Mouse (Mus musculus) midbrain, embryonic 16.5 days (tissue): ENCODE data around the gene Pphln1. TPM values are rescaled to one million over a fixed set of nuclear protein-coding genes. Genes with fewer than 3 reads are reported as not detected.

ENCODE experiments used
- ATAC-seq: fragments of 200-750 bp; cut with Nextera tagmentation; 2 replicates; pipeline ENCODE4 v1.8.0; 2017; ENCODE audit warnings: moderate TSS enrichment
- H3K27ac ChIP-seq: fragments of 300-500 bp; sonication (generic); 2 replicates; pipeline ENCODE4 v1.5.1; 2014; ENCODE audit warnings: mild to moderate bottlenecking, low read length, mixed read lengths
- H3K27me3 ChIP-seq: fragments of 300-500 bp; sonication (generic); 2 replicates; pipeline ENCODE4 v1.6.1; 2014; ENCODE audit warnings: low read depth, low read length, mixed read lengths; ENCODE audit not compliant: control insufficient read depth, insufficient read depth
- H3K36me3 ChIP-seq: fragments of 300-500 bp; sonication (generic); 2 replicates; pipeline ENCODE4 v1.6.1; 2014; ENCODE audit warnings: mild to moderate bottlenecking, low read length, moderate library complexity, mixed read lengths; ENCODE audit not compliant: control insufficient read depth, insufficient read depth
- H3K4me1 ChIP-seq: fragments of 300-500 bp; sonication (generic); 2 replicates; pipeline ENCODE4 v1.6.1; 2014; ENCODE audit warnings: mild to moderate bottlenecking, low read length, mixed read lengths; ENCODE audit not compliant: control insufficient read depth, insufficient read depth
- H3K4me2 ChIP-seq: fragments of 300-500 bp; sonication (generic); 2 replicates; pipeline ENCODE4 v1.6.1; 2014; ENCODE audit warnings: mild to moderate bottlenecking, low read length, mixed read lengths
- H3K4me3 ChIP-seq: fragments of 300-500 bp; sonication (generic); 2 replicates; pipeline ENCODE4 v1.5.1; 2014; ENCODE audit warnings: low read depth, mild to moderate bottlenecking, low read length, moderate library complexity, mixed read lengths
- H3K9ac ChIP-seq: fragments of 300-500 bp; sonication (generic); 2 replicates; pipeline ENCODE4 v1.6.1; 2014; ENCODE audit warnings: low read depth, low read length, mixed read lengths
- H3K9me3 ChIP-seq: fragments of 300-500 bp; sonication (generic); replicated peaks from 2 replicates; pipeline ENCODE4 v1.6.1; 2014; ENCODE audit warnings: mild to moderate bottlenecking, low read length, mixed read lengths; ENCODE audit not compliant: control insufficient read depth, poor library complexity, severe bottlenecking
- WGBS: fragments of 180-500 bp; shearing (Covaris S2); extraction: QIAGEN DNeasy Blood & Tissue Kit; methylation state at CpG from one replicate; pipeline ENCODE4 v1.1.7; 2014; 5-methylcytosine and 5-hydroxymethylcytosine counted together
- polyA plus RNA-seq: library from polyadenylated mRNA; unstranded; fragments of >200 nt; fragmentation: Nextera tagmentation; extraction: Ambion mirVana; gene quantifications from 2 replicates; pipeline ENCODE4 v1.2.1, GENCODE M21; 2015

The Pphln1 gene
- polyA plus RNA-seq, 1 experiment from 2014 or later, result 37.2 TPM

DNA sequence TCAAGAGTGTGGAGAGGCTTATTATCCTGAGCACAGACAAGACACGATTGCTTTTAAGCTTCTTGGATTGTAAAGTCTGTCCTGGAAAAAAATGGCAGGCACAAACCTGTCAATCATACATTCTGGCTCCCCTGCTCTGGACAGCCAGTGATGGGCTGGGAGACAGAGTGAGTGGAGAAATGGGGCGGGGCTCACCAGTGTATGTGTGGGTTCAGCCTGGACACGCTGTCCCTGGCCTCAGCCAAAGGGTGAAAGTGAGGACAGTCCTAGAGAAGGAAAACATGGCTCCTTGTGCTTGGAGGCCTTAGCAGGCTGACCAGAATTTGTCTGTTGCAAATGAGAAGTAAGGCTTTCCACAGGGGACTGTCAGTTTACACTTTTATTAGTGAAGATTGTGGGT, 50.7 kb downstream of the Pphln1 start:
- no peaks in the 10 kb centered on the region for H3K4me1 ChIP-seq
- H3K9ac ChIP-seq, result no peak overlapping the region
- no peaks in the 10 kb centered on the region for H3K9me3 ChIP-seq
- H3K36me3 ChIP-seq, result no peaks in the 10 kb centered on the region
- H3K4me3 ChIP-seq, result no peak overlapping the region
- ATAC-seq, result no peak
- H3K27ac ChIP-seq, result no peak overlapping the region
- no peak overlapping the region for H3K4me2 ChIP-seq
- 91% methylated on average over 3 of the region's 3 CpGs for WGBS
- no peaks in the 10 kb centered on the region for H3K27me3 ChIP-seq

DNA sequence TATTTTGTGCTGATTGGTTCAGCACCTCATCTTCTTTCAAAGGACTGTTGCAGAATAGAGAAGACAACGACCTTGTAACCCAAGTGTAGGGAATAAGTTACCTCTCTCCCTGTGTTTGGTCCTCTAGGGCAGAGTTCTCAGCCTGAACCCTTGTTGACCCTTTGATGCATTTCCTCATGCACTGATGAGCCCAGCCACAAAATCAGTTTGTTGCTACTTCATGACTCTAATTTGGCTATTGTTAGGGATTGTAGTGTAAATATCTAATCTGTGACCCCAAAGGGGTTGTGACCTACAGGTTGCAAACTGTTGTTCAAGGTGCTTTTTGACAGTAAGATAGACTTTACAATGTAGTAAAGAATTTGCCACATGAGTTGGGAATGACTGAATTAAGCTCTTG, 55.1 kb downstream of the Pphln1 start:
- Histone ChIP-seq H3K4me1 (no peaks in the 10 kb centered on the region), H3K27ac (no peak overlapping the region), H3K4me3 (no peak overlapping the region), H3K36me3 (no peaks in the 10 kb centered on the region), H3K9me3 (no peaks in the 10 kb centered on the region), H3K4me2 (no peak overlapping the region), H3K9ac (no peak overlapping the region), H3K27me3 (no peaks in the 10 kb centered on the region)
- ATAC-seq, result no peak
- 91% methylated on average over 1 of the region's 1 CpGs for WGBS

DNA sequence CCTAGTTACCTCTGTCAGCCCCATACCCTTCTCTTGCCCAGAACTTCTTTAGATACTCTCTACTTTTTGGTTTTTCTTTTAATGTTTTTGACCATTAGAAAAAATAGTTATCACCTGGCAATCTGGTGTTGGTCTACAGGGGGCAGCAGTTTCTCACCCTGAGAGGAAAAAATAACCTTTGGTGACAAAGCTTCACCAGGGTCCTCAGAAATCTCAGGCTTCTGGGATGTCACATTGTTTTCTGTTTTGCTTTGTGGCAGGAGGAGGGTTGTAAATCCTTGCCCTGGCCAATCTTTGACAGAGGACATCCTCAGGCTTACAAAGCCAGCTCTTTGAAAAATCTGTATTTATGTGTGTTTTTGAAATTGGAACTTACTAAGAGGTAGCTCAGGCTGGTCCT, 57.9 kb downstream of the Pphln1 start:
- no peak for ATAC-seq
- no peaks in the 10 kb centered on the region for H3K4me1 ChIP-seq
- no peaks in the 10 kb centered on the region for H3K27me3 ChIP-seq
- no peak overlapping the region for H3K9ac ChIP-seq
- H3K4me3 ChIP-seq, result no peak overlapping the region
- no peak overlapping the region for H3K4me2 ChIP-seq
- H3K9me3 ChIP-seq, result no peaks in the 10 kb centered on the region; the same call in 1 of the 2 replicates
- no peak overlapping the region for H3K27ac ChIP-seq
- no peaks in the 10 kb centered on the region for H3K36me3 ChIP-seq

DNA sequence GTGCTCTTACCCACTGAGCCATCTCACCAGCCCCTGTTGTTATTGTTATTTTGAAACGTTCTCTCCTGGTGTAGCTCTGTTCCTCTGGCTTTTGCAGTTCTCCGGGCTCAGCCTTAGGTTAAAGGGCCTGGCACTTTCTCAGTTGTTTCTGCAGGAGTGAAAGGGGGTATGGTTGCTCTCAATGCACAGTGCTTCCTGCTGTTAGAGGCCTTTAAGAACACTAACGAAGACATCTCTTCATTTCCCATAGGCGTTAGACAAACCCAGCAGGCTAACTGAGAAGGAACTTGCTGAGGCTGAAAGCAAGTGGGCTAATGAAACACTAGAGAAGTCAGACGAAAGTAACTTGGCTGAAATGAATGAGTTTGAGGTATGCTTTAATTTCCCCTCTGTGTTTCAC, 61.3 kb downstream of the Pphln1 start:
- Histone ChIP-seq H3K4me1 (no peaks in the 10 kb centered on the region), H3K4me2 (no peak overlapping the region), H3K27me3 (no peaks in the 10 kb centered on the region), H3K4me3 (no peak overlapping the region), H3K27ac (no peak overlapping the region), H3K9me3 (no peaks in the 10 kb centered on the region; the same call in 1 of the 2 replicates), H3K9ac (no peak overlapping the region), H3K36me3 (no peaks in the 10 kb centered on the region)
- no peak for ATAC-seq
- WGBS, result 57% methylated on average over 5 of the region's 5 CpGs

DNA sequence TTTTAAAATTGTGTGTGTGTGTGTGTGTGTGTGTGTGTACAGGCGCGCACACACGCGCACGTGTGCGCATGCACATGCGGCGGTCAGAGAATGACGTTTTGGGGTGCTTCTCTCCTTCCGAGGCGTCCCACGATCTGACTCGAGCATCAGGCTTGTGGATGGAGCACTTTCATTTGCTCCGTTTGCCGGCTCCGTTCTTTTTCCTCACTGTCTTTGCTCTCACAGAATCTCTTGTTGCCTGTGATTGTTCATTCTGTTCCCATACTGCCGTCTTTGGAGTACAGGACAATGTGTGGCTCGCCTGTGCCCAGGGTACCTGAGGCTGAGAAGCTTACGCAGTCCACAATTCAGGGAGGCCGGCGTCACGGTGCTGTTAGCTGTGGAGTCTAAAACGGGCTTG, 62.9 kb downstream of the Pphln1 start:
- 93% methylated on average over 23 of the region's 23 CpGs for WGBS
- Histone ChIP-seq H3K4me3 (no peak overlapping the region), H3K9me3 (no peaks in the 10 kb centered on the region; the same call in 1 of the 2 replicates), H3K27ac (no peak overlapping the region), H3K9ac (no peak overlapping the region), H3K4me2 (no peak overlapping the region), H3K27me3 (no peaks in the 10 kb centered on the region), H3K4me1 (no peaks in the 10 kb centered on the region), H3K36me3 (peaks cover 4% of the 10 kb centered on the region)
- ATAC-seq, result no peak

DNA sequence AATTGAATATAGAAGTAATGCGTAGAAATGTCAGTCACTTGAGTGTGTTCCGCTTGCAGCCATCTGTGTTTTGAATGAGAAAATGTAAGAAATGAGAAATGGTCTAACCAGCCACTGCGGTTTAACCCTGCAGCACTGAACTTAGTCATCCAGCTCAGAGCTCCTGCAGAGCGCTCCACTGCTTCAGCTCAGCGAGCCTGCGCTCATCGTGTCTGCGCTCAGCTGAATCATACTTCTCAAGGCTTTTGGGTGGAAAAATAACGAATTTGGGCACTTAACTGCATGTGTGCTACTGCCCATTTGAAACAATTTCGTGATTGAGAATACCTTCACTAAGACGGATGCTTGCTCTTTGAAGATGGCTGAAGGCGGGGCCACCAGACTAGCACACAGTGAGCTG, 73.5 kb downstream of the Pphln1 start:
- Histone ChIP-seq H3K9me3 (no peaks in the 10 kb centered on the region), H3K4me2 (peak overlapping the region; percentile 31; the same call in 1 of the 2 replicates), H3K36me3 (no peaks in the 10 kb centered on the region), H3K9ac (no peak overlapping the region), H3K4me1 (peaks cover 14% of the 10 kb centered on the region), H3K4me3 (no peak overlapping the region), H3K27ac (peak overlapping the region; percentile 38; the same call in 1 of the 2 replicates), H3K27me3 (no peaks in the 10 kb centered on the region)
- no peak for ATAC-seq
- 34% methylated on average over 12 of the region's 12 CpGs for WGBS

DNA sequence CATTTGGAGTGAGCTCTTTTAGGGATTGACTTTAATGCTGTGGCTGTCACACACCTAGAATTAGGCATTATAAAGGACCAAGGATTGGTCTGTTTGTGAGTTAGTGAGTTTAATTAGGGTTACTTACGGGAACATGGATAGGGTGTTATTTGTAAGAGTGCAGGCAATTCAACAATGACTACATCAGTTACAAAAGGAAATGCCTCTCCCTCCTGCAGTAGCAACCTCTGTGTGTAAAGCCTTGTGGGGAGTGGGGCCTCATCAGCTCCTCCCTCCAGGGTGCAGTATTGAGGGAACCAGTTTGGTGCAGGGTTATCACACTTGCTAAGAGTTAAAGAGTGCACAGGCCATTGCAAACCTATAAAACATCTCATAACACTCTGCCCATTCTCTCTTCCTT, 73.9 kb downstream of the Pphln1 start:
- Histone ChIP-seq H3K27me3 (no peaks in the 10 kb centered on the region), H3K4me3 (no peak overlapping the region), H3K36me3 (no peaks in the 10 kb centered on the region), H3K9me3 (no peaks in the 10 kb centered on the region), H3K4me1 (peaks cover 17% of the 10 kb centered on the region), H3K9ac (no peak overlapping the region), H3K27ac (peak overlapping the region; percentile 38; the same call in 1 of the 2 replicates), H3K4me2 (peak overlapping the region; percentile 31; the same call in 1 of the 2 replicates)
- ATAC-seq, result no peak
- 30% methylated on average over 1 of the region's 1 CpGs for WGBS

DNA sequence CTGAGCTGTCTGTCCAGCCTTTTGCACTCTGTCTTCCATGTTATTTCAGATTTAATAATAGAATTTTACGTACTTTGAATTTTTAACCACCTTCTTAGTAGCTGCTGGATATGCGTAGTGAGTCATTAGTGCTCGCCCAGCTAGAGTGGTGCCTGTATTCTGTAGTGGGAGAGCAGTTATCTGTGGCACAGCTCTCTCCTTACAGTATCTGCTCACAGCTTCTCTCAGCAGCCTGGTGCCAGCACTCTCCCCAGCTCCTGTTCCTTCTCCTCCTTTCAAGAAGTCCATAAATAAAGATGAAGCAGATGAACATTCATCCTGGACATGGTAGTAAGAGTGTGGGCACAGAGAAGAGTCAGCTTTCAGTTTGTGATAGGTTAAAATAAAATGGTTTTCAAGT, 76.1 kb downstream of the Pphln1 start:
- 83% methylated on average over 3 of the region's 3 CpGs for WGBS
- ATAC-seq, result no peak
- H3K9me3 ChIP-seq, result no peaks in the 10 kb centered on the region
- no peak overlapping the region for H3K27ac ChIP-seq
- no peaks in the 10 kb centered on the region for H3K27me3 ChIP-seq
- no peak overlapping the region for H3K4me2 ChIP-seq
- no peak overlapping the region for H3K4me3 ChIP-seq
- no peak overlapping the region for H3K9ac ChIP-seq
- peaks cover 18% of the 10 kb centered on the region for H3K4me1 ChIP-seq
- no peaks in the 10 kb centered on the region for H3K36me3 ChIP-seq

DNA sequence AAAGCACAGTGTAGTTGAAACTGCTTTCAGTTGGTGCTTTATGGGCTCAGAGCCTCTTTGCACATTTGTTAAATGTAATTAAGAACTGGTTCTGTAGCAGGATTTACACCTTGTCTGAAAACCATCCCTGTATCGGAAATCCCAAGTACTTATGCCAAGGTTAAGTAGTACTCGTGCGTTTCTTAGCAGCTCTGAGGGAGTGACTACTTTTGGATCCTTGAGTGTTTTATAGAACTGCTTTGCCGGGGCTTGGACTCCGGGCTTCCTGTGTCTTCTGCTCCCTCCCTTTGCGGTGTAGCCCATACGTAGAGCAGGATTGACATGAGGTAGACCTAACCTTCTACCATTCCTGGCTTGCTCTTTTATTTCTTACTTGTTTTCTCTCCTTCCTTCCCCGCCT, 77.5 kb downstream of the Pphln1 start:
- Histone ChIP-seq H3K27me3 (no peaks in the 10 kb centered on the region), H3K9ac (no peak overlapping the region), H3K4me2 (no peak overlapping the region), H3K36me3 (no peaks in the 10 kb centered on the region), H3K9me3 (no peaks in the 10 kb centered on the region), H3K4me1 (peaks cover 21% of the 10 kb centered on the region), H3K27ac (no peak overlapping the region), H3K4me3 (no peak overlapping the region)
- ATAC-seq, result no peak
- WGBS, result 81% methylated on average over 8 of the region's 8 CpGs

DNA sequence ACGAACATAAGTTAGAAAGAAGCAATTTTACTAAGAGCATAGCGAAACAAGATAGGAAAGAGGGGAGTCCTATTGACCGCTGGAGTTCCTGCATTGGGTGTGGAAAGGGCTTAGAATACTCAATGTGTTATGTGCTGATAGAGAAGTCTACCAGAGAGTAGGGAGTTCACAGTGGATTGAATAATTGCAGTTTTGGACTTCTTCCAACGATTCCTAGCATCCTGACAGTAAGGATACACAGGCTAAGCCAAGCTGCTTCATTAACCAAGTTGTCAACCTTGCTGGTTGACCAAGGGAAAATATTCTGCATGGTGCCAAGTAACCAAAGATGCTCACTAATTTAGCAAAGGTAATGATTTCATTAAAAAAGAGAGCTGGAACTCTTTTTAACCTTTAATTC, 79.6 kb downstream of the Pphln1 start:
- H3K9me3 ChIP-seq, result no peaks in the 10 kb centered on the region
- H3K4me2 ChIP-seq, result no peak overlapping the region
- no peak overlapping the region for H3K27ac ChIP-seq
- H3K36me3 ChIP-seq, result no peaks in the 10 kb centered on the region
- 90% methylated on average over 4 of the region's 4 CpGs for WGBS
- no peak overlapping the region for H3K4me3 ChIP-seq
- no peak for ATAC-seq
- H3K27me3 ChIP-seq, result no peaks in the 10 kb centered on the region
- peaks cover 11% of the 10 kb centered on the region for H3K4me1 ChIP-seq
- no peak overlapping the region for H3K9ac ChIP-seq
